In the genomic region with DNA sequence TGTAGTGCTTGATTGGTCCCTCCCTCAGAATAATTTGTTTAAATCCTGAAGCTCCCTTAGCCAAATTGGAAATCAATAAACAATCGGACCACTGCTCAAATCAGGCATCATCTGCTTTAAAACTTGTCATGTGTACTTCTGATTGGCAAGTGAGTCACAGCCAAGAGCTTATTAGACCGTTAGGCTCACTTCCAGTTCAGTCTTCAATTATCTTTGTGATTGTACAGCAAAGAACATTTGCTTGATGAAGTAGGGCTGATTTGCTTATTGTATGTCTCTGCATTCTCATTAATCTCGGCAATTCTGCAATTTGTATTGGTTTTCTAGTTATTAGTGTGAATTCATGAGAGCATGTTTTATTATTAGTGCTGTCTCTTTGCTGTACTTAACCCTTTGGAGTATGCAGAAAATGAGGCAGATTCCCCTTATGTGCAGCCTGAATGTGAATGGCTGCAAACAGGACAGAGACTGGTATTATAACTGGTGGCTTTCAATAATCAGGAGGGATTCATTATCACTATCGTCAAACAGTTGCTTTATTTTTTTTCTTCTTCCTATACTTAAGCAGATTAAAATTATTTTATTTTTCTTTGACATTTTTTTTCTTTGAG, we compare ENCODE assay signal across 19 mouse cellular contexts.
"Had no signal": no experiment of that assay in that cellular context is flagged by ENCODE, and none has a peak within 500 bp of the region (broad histone marks: within the 10 kb centered on the region; RNA-seq: fewer than 3 reads in every experiment).

No protein-coding gene starts in this region.

- H3K9ac ChIP-seq: liver, embryonic 13.5 days had no signal

- H3K4me2 ChIP-seq: liver, embryonic 13.5 days; midbrain, embryonic 11.5 days had no signal

- H3K4me1 ChIP-seq: liver, embryonic 13.5 days had no signal

- H3K27me3 ChIP-seq: liver, embryonic 13.5 days had no signal

- ATAC-seq: intestine, postnatal 0 days; midbrain, embryonic 16.5 days had no signal

- DNase-seq: kidney, adult 2 months; kidney, postnatal 25 days; layer of hippocampus, adult 9-11 months; layer of hippocampus, postnatal 36 days; liver, embryonic 13.5 days; lung, adult 2 months; lung, postnatal 14 days; lung, postnatal 4 days; right cerebral cortex, postnatal 4 days; thymus, adult 2 months; thymus, postnatal 14 days; thymus, postnatal 4 days had no signal

- H3K9me3 ChIP-seq: liver, embryonic 13.5 days had no signal

- H3K4me3 ChIP-seq: layer of hippocampus, adult 2 months; left cerebral cortex, adult 2 months; liver, embryonic 13.5 days had no signal

- H3K27ac ChIP-seq: kidney, postnatal 0 days; layer of hippocampus, adult 2 months; left cerebral cortex, adult 2 months; liver, embryonic 13.5 days; stomach, postnatal 0 days had no signal

- H3K36me3 ChIP-seq: liver, embryonic 13.5 days had no signal
